Mouse (Mus musculus) left cerebral cortex, postnatal 10 days (tissue): Measurements from ENCODE around the gene Stk10. TPM values are rescaled to one million over a fixed set of nuclear protein-coding genes. Genes with fewer than 3 reads are reported as not detected.

ENCODE experiments used
- DNase-seq, 2 experiments: peaks; one replicate each; pipeline ENCODE4 v3.0.0; 2021 to 2022; ENCODE audit warnings: low spot score in 2 of 2, mixed read lengths in 1 of 2; ENCODE audit errors: extremely low spot score in 1 of 2
- intact Hi-C: fragments of 180-260 bp; cut with DNase I; formaldehyde crosslinking; loops from one replicate; pipeline ENCODE4 v1.15.1; 2025
- total RNA-seq, 2 experiments: library from RNA; stranded (reverse); gene quantifications; 2 replicates each; pipeline ENCODE4 v1.2.3; 2021

The Stk10 gene
- total RNA-seq, 2 experiments from 2014 or later, result 6.4 to 7.5 TPM

- intact Hi-C loops, result no loop called here
- no peak for DNase-seq
Observed at GRCm38 (mm10) chr11:32561465-32562355, 28.6 kb downstream of the Stk10 start.

DNA sequence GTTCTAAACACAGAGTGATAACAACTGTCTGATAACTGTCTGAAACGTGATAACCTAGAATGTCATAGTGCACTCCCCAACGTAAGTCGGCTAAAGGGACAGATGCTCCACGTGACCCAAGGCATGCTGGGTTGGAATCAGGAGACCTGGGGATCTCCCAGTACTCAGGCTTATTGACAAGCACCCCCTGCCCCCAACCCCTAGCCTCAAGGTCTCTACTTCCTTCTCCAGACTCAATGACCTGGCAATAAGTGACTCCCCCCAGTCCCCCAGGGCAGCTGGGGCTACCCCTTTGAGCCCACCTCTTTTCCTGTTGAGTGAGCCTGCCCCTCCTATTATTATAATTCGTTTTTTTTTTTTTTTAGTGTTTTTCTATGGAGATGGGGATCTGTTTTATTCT lies 29.6 kb downstream of the Stk10 start:
- intact Hi-C loops, result no loop called here

GRCm38 (mm10) chr11:32563660-32564059 lies 30.6 kb downstream of the Stk10 start:
- no peak for DNase-seq
- intact Hi-C loops, result no loop called here

More for the DNA sequence above, 29.6 kb downstream of the Stk10 start:
- no peak for DNase-seq

GRCm38 (mm10) chr11:32564629-32565028 lies 31.5 kb downstream of the Stk10 start:
- intact Hi-C loops, result no loop called here

DNA sequence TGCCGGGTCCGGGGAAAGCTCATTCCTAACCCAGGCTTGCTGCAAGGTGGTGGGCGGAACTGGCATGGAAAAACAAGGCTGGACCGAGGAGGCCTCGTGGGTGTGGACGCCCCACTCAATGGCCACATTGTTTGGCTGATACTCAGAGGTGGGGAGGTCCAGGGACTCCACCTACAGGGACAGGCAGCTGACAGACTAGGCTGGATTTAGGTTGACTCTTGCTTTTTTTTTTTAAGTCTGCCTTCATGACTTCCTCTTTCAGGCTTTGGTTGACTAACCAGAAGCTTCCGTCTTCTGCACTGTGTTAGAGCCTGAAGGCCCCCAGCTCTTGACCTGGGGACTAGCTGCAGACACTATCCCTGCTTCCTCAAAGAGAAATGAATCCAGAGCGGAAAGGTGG lies 32.0 kb downstream of the Stk10 start:
- intact Hi-C loops, result no loop called here
- DNase-seq, result no peak

More at GRCm38 (mm10) chr11:32564629-32565028, 31.5 kb downstream of the Stk10 start:
- no peak for DNase-seq

GRCm38 (mm10) chr11:32566184-32566583 lies 33.1 kb downstream of the Stk10 start:
- intact Hi-C loops, result no loop called here
- DNase-seq, result no peak

DNA sequence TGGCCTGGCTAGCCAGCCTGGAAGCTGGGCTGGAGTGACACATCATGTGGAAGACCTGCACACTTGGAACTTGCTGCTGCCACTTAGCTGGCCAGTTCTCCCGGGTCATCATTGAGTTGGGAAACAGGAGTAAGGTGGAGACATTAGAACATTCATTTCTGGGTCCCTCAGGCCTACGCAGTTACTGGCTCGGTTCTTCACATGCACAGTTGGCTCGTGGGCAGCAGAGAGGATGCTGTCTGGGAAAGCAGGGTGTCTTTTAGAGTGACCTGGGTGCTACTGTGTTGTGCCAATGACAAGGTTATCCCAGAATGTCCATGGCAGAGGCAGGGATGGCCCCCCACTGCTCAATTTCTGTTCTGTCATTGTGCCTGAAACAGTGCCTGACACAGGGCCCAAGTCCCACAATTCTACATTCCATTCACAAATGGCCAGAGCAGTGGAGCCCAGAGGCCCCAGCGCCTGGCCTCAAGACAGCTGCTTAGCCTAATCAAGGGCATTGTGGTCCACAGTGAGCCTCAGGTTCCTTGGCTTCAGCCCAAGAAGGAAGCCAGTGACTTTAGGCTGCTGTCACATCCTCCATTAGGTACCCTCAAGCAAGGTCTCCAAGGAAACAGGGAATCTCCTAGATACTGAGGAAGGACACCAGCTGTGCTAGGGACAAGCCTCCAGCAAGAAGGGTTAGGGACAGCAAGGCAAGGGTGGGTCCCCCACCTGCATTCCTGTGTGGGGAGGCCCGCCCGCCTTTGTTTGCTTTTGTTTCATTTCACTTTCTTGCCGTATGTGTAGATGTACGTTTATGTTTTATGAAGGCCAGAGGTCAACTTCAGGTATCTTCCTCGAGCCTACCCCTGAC lies 34.1 kb downstream of the Stk10 start:
- no peak for DNase-seq

DNA sequence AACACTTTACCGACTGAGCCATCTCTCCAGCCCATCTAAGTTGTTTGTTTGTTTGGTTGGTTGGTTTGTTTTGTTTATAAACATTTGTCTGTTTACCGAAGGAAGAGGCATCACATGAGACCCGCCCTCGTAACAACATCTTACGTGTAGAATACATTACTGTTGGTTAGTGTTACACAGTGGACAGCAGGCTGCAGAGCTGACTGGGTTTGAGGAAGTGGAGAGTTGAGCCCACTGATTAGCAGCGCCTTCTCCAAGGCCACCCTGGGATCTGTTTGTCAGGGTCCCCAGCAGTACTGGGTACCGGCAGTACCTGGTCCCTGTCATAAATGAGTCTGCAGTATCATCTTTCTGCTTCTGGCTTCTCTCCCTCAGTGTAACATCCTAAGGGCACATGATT lies 35.0 kb downstream of the Stk10 start:
- intact Hi-C loops, result no loop called here
- DNase-seq, result no peak

More for the DNA sequence above, 34.1 kb downstream of the Stk10 start:
- intact Hi-C loops, result no loop called here

- DNase-seq, result no peak
- intact Hi-C loops, result no loop called here
Observed at GRCm38 (mm10) chr11:32568637-32569293, 35.7 kb downstream of the Stk10 start.

GRCm38 (mm10) chr11:32571103-32571502 lies 38.0 kb downstream of the Stk10 start:
- DNase-seq, result no peak
- intact Hi-C loops, result no loop called here

- intact Hi-C loops, result no loop called here
- DNase-seq, result no peak
Observed at GRCm38 (mm10) chr11:32573669-32574068, 40.6 kb downstream of the Stk10 start.

DNA sequence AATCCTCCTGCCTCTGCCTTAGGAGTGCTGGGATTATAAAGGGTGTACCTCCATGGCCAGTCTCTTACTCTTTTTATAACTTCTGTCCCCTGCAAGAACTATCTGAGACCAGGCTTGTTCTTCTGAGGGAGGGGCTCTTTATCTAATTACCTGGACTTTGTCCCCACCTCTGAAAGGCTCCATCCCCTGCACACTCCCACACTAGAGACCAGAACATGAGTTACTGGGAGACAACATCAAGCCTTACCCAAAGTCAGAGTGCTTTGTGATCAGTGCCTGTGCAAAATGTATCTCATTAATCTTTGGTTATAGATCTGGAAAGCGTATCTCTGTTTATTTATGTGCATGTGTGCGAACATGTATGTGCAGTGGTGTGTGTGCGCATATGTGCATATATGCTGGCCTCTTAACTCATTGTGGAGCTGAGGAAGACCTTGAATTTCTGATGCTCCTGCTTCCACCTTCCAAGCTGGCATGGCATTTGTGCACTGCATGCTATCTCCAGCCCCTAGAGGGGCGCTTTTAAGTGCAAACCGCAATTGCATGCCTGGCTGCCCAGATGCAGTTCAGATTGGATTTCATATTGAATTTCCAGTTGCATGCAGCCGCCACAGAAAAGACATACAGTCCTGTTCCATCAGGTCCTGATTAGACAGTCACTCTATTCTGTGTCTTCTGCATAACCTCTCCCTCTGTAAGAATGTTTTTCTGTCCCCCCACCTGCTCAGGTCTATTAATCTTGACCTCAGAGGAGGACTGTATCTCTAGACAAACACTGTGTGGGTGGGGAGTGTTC lies 43.1 kb downstream of the Stk10 start:
- intact Hi-C loops, result no loop called here

GRCm38 (mm10) chr11:32576760-32577050 lies 43.6 kb downstream of the Stk10 start:
- intact Hi-C loops, result no loop called here
- DNase-seq, result no peak

More for the DNA sequence above, 43.1 kb downstream of the Stk10 start:
- DNase-seq, result no peak

DNA sequence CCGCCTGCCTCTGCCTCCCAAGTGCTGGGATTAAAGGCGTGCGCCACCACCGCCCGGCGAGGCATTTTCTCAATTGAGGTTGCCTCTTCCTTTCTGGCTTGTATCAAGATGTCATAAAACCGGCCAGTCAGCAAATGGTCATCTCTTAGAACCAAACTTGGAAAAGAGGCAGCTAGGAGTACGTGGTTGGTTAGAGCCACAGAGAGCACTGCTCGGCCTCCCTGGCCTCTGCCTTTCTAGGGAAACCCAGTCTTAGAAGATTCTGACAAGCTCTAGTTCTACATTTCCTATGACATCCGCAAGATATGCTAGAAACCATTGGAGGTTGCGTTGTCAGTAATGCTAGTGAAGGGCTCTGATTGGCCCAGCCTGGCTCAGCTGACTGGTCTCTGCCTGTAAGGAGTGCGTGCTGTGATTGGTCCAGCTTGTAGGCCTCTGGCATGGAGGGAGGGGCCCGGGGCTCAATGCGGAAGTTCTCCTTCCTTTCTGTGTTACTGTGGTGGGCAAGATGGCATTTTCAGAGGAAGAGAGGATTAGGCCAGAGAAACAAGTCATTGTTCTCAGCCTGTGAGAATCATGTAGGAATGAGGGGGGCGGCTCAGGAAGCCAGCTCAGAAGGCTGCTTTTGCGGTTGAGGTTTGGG lies 47.3 kb downstream of the Stk10 start:
- peak; percentile 55 to 82 for DNase-seq
- intact Hi-C loops, result no loop called here

- DNase-seq, result no peak
- intact Hi-C loops, result no loop called here
Observed at GRCm38 (mm10) chr11:32581031-32581430, 47.9 kb downstream of the Stk10 start.

DNA sequence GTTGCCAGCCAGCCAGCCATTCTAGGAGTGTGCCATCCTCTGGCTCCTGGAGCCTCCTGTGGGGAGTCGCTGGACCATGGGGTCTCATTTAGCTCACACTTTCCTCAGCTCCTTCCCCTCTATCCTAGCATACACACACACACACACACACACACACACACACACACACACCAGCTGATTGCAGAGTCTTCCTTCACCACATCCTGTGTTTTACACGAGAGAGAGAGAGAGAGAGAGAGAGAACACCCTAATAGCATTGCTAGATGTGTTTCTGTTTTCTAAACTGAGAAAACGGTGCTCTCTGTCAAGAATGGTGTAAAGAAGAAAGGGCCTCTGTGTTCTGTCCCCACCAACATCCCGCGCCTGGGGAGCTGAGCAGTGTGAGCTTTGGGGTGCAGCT lies 49.7 kb downstream of the Stk10 start:
- no peak for DNase-seq
- intact Hi-C loops, result no loop called here

- no peak for DNase-seq
- intact Hi-C loops, result loop anchor here (5.0 kb wide), 2 partner anchors 54 to 239 kb away; partner anchors contain the start of genes Efcab9, Sh3pxd2b and Stk10
Observed at GRCm38 (mm10) chr11:32585996-32586395, 52.9 kb downstream of the Stk10 start.
